Mouse (Mus musculus) frontal cortex, postnatal 36 days (tissue): ENCODE results near the gene Olfr322.
"Not testable (repeated sequence)": the region's sequence is repeated elsewhere in the genome, so short reads cannot be mapped to it uniquely, and the experiment has no call there.

ENCODE experiments used
- DNase-seq, 2 experiments: peaks; one replicate each; pipeline ENCODE4 v3.0.0; 2022; ENCODE audit warnings: low spot score in 2 of 2

Olfr322 gene

DNA sequence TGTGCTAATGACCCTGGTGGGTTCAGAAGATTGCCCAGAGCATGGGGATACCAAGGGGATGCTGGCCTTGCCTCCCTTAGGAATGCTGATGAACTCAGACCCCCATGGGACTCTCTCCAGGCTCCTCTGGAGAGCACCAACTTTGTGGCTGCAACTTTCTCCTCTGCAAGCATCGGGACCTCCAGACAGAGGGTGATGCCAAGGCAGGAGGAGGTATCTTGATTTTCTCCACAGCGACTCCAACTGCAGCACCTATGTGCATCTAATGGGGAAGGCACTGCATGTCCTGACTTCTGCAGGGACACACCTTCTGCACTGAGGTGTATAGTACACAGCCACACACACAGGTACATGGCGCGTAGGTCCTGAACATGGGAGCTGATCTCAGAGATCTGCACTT is at the start of gene Olfr322:
Olfr322 (plus strand) TSS at position 187 of the 400 bp plus-strand sequence.
- DNase-seq, result no peak

DNA sequence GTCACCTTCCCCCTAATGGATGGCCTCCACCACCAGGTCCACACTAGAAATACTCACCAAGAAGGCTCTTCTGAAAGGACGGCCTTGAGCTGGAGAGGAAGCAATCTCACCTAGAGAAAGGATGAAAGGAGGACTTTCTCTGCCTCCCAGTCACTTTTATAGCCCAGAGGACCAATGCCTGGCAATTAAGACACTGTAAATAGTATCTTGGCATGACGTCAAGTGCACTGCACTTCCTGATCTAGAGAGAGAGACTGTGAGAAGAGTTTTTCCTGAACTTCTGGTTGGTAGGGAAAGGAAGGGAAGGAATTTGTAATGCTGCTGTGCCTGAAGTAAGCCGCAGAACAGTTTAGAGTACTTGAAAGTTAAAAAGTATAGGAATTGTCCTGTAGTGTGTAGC is 45.2 kb upstream of the Olfr322 start:
- DNase-seq, result no peak

DNA sequence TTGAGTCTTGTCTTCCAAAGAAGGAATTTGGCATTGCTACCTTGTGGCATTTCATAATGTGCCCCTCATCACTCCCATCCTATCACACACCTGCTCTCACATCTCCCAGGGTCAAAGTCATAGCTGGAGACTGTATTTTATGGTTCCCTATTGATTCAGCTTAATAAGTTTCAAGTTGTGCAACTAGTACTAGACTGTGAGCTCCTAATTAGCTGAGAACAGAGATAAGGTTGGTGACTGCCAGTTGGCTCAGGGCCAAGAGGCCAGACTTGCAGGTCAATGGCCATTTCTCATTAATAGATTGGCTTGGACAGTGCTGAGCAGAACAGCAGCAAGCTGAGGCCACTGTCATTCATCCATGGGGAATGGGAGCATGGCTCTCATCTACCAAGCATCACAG is 44.1 kb upstream of the Olfr322 start:
- no peak for DNase-seq

- DNase-seq, result no peak
Observed at GRCm38 (mm10) chr11:58615975-58616374, 42.6 kb upstream of the Olfr322 start, which contains the start of gene 2210407C18Rik. Gene 2210407C18Rik, minus strand, starts transcription at chr11:58616075.

GRCm38 (mm10) chr11:58618369-58618768 is 40.2 kb upstream of the Olfr322 start:
- no peak for DNase-seq

DNA sequence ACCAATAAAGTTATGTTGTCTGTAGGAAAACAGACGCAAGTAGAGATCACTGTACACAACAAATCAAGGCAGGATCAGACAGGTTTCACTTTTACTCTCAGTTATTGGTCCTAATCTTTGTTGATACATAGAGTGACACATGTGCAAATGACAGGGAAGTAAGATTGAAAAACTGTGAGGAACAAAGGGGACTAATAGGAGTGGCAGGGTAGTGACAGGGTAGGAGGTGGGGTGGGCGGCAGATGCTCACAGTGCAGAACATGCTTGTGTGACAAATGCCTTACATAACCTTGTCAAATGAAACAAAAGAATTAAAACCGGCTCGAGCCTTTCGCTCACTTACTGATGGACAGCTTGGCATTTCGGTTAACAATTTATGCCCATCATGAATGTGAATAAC is 39.8 kb upstream of the Olfr322 start:
- DNase-seq, result no peak

DNA sequence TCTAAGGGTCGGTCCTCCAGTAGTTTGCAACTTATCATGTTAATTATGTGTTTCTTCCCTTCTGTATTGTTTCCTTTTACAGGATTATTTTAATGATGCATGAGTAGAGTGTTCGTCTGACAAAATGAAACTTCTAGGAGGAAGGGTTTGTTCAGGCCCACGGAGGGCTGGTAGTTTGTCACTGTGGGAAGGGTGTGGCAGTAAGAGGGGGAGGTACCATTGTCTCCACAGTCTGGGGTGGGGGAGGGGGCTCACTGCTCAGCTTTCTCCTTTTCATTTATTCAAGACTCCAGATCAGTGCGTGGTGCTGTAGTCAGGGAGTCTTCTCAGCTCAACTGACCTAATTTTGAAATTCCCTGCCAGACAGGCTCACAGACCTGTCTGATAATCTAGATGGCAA is 32.4 kb upstream of the Olfr322 start:
- DNase-seq, result no peak

GRCm38 (mm10) chr11:58630401-58630800 is 28.2 kb upstream of the Olfr322 start, which contains the start of gene Olfr323:
Gene Olfr323, minus strand, starts transcription at chr11:58630501.
- DNase-seq, result no peak

GRCm38 (mm10) chr11:58634878-58635277 is 23.7 kb upstream of the Olfr322 start:
- DNase-seq, result no peak

- DNase-seq, result peak in 1 of 2 experiments; percentile 24
Observed at GRCm38 (mm10) chr11:58636376-58636977, 22.1 kb upstream of the Olfr322 start.

DNA sequence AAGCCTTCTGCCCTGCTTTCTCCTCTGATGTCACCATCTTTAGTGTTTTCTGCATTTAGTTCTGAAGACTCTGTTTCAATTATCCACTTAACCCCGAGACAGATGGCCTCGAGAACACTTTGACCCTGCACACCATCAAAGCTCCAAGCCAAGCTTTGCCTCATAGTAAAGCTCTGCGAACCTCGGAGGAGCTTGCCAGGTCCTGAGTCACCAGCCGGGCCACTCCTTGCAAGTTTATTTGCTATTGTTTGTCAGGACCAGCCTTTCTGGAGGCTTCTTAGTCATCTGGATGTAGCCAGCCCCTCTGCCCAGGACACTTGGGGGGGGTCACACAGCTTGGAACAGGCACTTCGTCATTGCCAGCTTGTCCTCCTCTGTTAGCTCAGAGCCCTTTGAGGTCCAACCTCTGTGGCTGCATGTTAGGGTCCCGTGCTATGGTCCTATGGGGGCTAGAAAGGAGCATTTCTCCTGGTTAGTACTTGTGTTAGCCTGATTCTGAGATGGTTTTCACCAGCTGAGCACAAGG is 20.3 kb upstream of the Olfr322 start:
- DNase-seq, result no peak

DNA sequence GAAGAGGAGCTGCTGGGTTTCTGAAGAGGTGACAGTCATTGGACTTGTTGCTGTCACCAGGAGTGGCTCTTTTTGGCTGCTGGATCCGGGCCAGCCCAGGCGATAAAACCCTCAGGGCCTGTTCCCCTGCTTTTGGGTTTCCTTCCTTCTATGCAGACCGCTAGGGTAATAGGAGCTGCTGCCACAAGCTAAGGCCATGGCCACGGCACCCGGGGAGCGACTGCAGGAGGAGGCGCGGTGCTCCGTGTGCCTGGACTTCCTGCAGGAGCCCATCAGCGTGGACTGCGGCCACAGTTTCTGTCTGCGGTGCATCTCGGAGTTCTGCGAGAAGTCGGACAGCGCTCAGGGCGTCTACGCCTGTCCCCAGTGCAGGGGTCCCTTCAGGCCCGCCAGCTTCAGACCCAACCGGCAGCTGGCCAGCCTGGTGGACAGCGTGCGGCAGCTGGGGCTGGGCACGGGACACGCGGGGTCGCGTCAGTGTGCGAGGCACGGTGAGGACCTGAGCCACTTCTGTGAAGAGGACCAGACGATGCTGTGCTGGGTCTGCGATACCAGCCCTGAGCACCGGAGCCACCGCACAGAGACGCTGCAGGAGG is 18.2 kb upstream of the Olfr322 start, which contains the start of gene Trim58:
Trim58 (plus strand) TSS at position 194 of the 596 bp plus-strand sequence.
- DNase-seq, result peak in 1 of 2 experiments; percentile 1

GRCm38 (mm10) chr11:58641057-58641456 is 17.5 kb upstream of the Olfr322 start:
- DNase-seq, result no peak

DNA sequence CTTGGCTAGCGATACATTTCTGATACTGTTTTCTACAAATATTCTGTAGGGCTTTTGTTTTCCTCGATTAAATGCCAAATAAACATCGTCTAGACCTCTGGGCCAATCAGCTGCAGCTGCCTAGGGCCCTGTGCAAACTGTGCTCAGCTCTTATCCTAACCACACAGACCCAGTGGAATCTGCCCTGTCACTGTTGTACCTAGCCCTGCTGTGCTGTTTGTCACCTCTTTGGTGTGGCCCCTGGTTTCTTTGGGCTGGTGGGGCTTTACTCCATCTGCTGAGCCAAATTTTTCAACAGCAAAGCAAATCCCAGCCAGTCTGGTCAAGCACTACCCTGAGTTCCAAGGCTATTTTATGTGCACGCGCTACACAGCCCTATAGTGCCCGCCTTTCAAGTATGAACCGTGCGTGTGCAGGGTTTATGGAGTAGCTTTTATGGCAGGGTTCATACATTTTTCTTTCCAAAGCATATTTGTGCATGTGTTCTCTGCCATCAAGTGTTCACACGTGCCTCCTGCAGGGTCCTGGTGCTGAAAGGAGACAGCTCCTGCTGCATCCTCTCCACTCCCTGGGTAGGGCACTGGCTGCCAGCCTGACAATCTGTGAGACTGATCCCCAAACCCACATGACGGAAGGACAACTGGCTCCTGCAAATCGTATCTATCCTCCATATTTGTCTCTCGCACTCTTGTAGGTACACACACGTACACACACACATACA is 16.8 kb upstream of the Olfr322 start:
- DNase-seq, result no peak

- peak; percentile 23 to 41 for DNase-seq
Observed at GRCm38 (mm10) chr11:58643350-58643749, 15.2 kb upstream of the Olfr322 start.

DNA sequence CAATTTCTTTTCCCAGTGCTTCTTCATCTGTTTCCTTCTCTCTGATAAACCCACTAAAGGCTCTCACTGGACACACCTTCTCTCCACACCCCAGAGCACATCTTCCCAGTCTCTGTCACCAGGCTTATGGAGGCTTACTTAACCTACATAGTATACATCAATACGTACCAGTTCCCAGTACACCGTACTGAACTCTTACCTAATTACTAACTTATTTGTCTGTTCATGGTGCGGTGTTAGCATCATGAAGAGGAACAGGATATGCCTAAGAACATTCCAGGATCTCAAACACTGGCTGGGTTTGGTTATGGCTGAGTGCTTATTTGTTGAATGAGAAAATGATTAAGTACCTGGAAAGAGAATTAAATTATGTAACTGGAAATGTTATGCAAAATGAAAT is 3.4 kb upstream of the Olfr322 start:
- DNase-seq, result no peak

DNA sequence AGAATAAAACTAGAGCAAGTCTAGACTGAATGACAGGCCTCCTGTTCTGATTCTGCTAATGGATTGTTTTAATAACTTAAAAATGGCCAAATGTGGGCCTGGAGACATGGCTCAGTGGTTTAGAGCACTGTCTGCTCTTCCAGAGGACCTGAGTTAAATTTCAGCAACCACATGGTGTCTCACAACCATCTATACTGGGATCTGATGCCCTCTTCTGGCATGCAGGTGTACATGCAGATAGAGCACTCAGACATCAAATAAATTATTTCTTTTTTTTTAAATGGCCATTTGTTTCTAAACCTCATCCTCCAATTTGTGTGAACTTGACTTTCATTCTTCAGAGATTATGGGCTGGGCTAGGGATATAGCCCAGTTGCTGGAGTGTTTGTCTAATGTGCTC is 10.7 kb downstream of the Olfr322 start:
- DNase-seq, result no peak

GRCm38 (mm10) chr11:58671825-58672224 is 13.2 kb downstream of the Olfr322 start:
- DNase-seq, result no peak

GRCm38 (mm10) chr11:58680799-58681198 is 22.2 kb downstream of the Olfr322 start, which contains the start of gene Olfr320:
Gene Olfr320, plus strand, starts transcription at chr11:58681099.
- DNase-seq, result no peak

GRCm38 (mm10) chr11:58698862-58699261 is 40.3 kb downstream of the Olfr322 start, which contains the start of gene Olfr319:
Gene Olfr319, plus strand, starts transcription at chr11:58699162.
- no peak for DNase-seq

- DNase-seq, result no peak
Observed at GRCm38 (mm10) chr11:58709086-58709485, 50.5 kb downstream of the Olfr322 start.

DNA sequence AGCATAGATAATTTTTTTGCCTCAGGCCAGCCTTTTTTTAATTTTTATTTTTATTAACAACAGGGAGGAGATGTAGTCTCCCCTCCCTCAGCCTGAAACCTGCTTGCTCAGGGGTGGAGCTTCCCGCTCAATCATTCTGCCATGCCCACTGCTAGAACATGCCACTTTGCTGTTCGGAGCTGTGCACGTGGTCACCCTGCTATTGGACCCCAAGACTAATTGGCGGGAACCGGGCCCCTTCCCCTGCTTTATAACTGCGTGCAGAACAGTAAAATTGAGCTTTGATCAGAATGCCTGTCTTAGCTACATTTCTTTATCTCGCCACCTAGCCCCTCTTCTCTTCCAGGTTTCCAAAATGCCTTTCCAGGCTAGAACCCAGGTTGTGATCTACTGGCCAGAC is 59.1 kb downstream of the Olfr322 start:
- not testable (repeated sequence) for DNase-seq
